Mouse (Mus musculus): ENCODE results near the gene Gm6356. TPM values are rescaled to one million over a fixed set of nuclear protein-coding genes. Genes with fewer than 3 reads are reported as not detected.

Gm6356 gene
- total RNA-seq (2023) = not detected in 4 replicates

GRCm38 (mm10) chr14:6973718-6974117 lies at the start of gene Gm6356:
Gene Gm6356, minus strand, starts transcription at chr14:6973818.

Other genes with a start within 250 kb of the Gm6356 start
- 0.60 to 1.8 TPM (median 1.2 TPM) in 3 of 4 replicates, not detected in the other for gene Gm3636, start 231.5 kb downstream of the Gm6356 start, total RNA-seq (2023)
- not detected in 4 replicates for gene Gm8362, start 199.4 kb downstream of the Gm6356 start, total RNA-seq (2023)
- not detected in 4 replicates for gene Gm3642, start 133.5 kb downstream of the Gm6356 start, total RNA-seq (2023)
- not detected in 4 replicates for gene Gm3667, start 83.9 kb downstream of the Gm6356 start, total RNA-seq (2023)
- gene Gm10406, start 53.6 kb upstream of the Gm6356 start, total RNA-seq (2023) = not detected in 4 replicates
- not detected in 4 replicates for gene Gm3685, start 71.2 kb upstream of the Gm6356 start, total RNA-seq (2023)
- gene Gm3696, start 126.8 kb upstream of the Gm6356 start, total RNA-seq (2023) = not detected in 4 replicates
- not detected in 4 replicates for gene Gm6676, start 151.6 kb upstream of the Gm6356 start, total RNA-seq (2023)
- 0.40 TPM in 1 of 4 replicates, not detected in the others for gene Gm3512, start 200.7 kb upstream of the Gm6356 start, total RNA-seq (2023)
- not detected in 4 replicates for gene Gm16434, start 220.7 kb upstream of the Gm6356 start, total RNA-seq (2023)